Mouse (Mus musculus): ENCODE results near the gene Hamp2.

DNA sequence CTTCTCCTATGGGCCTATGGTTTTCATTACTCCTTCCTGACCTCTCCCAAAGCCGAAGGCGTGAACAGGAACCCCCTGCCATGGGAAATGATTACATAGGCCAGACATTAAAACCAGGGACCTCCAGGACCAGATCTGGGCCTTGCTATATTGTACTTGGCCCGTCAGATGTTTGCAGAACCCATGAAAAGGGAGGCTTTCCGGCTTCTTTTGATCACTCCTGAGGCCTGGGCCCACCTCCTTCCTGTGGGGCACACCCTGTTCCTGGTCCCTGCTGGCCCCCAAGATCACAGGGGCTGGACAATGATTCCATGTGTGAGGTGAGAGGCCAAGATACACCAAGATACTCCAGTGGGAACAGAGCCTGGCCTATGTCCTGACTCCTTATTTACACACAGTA is 44.7 kb upstream of the Hamp2 start:
- TF ChIP-seq CTCF (IDR thresholded peaks at IDR 0.05; ENCODE audit: extremely low read depth, insufficient read depth, insufficient read length, insufficient replicate concordance) (no peak), POLR2A (IDR thresholded peaks at IDR 0.05; ENCODE audit: low read depth, low read length) (no peak)

Measured in spleen, adult 2 months (tissue).